Mouse (Mus musculus) lung, postnatal 0 days (tissue): ENCODE data around the gene Grm4.

Source experiments
- CTCF ChIP-seq: IDR thresholded peaks from 2 replicates; pipeline ENCODE4 v1.5.1; 2016; ENCODE audit warnings: antibody characterized with exemption, mild to moderate bottlenecking
- EP300 ChIP-seq: IDR thresholded peaks from 2 replicates; pipeline ENCODE4 v1.6.1; 2016; ENCODE audit warnings: antibody characterized with exemption, mild to moderate bottlenecking, control low read depth

DNA sequence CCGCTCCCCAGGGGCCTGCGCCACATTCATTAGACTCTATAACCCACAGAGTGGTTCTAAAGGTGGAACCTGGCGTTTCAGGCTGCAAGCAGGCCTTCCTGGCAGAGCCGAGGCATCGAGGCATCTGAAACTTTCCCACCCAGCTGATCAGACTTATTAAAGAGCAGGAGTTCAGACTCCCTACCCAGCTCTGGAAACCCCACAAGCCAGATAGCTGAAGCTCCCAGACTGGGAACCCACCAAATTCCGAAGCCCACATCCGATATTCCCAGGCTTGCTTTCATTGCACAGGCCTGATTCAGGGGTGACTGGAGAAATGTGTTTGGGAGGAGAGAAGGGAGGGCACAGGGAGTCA lies 13.6 kb downstream of the Grm4 start:
- no peak for TF ChIP-seq CTCF
- no peak for TF ChIP-seq EP300
